Mouse (Mus musculus) embryonic fibroblast, embryonic 13.5 days (primary cell): ENCODE measurements at regions not wholly inside any gene's neighbourhood (a gene's known extent, or its start where the extent isn't known, plus 50 kb on each side); places are given as distances from the start of the nearest gene placed in this dataset.

Experiments used
- CTCF ChIP-seq: IDR thresholded peaks from 2 replicates; pipeline ENCODE4 v1.5.1; 2011; ENCODE audit warnings: mild to moderate bottlenecking, control low read depth, low read length, moderate library complexity, borderline replicate concordance; ENCODE audit not compliant: insufficient read depth
- POLR2A ChIP-seq: IDR thresholded peaks from 2 replicates; pipeline ENCODE4 v1.6.1; 2011; ENCODE audit warnings: low read depth, mild to moderate bottlenecking, control low read depth, low read length, moderate library complexity

DNA sequence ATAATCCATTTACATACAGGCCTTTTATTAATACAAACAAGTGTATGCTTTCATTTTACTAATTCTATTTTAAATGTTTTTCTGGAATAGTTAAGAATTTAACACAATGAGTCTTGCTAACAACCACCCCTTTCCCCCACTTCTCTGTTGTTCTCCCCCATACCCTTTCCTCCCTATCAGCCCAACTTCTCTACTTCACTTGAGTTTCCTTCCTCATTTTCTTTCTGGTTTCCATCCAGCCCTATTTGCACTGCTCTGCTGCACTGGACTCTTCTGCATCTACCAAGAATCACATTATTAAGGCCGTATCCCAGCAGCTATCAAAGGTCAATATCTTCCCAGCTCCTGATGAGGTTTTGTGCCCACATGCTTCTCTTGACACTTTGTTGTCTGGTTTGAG is 145.9 kb downstream of the Fam174a start:
- TF ChIP-seq CTCF (no peak), POLR2A (no peak)
